Mouse (Mus musculus) cerebellum, adult 2 months (tissue): ENCODE data around the gene Mrgprg.

Source experiments
- CTCF ChIP-seq: fragments of 200-500 bp; IDR thresholded peaks from 2 replicates; pipeline ENCODE4 v1.5.1; 2011; ENCODE audit warnings: low read depth, mild to moderate bottlenecking, control low read depth, low read length, moderate library complexity, borderline replicate concordance; ENCODE audit not compliant: insufficient read depth
- POLR2A ChIP-seq: fragments of 200-500 bp; IDR thresholded peaks from 2 replicates; pipeline ENCODE4 v1.6.1; 2011; ENCODE audit warnings: low read length, control low read depth, borderline replicate concordance; ENCODE audit not compliant: insufficient read depth

GRCm38 (mm10) chr7:143783996-143784829 lies 17.4 kb upstream of the Mrgprg start, which contains the start of gene Mrgpre:
- TF ChIP-seq CTCF (no peak), POLR2A (no peak)
